Mouse (Mus musculus) liver, embryonic 14.5 days (tissue): ENCODE data around the gene Agps.
"Not testable (repeated sequence)": the region's sequence is repeated elsewhere in the genome, so short reads cannot be mapped to it uniquely, and the experiment has no call there.

Experiments used
- CTCF ChIP-seq: IDR thresholded peaks from 2 replicates; pipeline ENCODE4 v1.5.1; 2016; ENCODE audit warnings: antibody characterized with exemption, low read depth, control low read depth
- EP300 ChIP-seq: IDR thresholded peaks from 2 replicates; pipeline ENCODE4 v1.6.1; 2016; ENCODE audit warnings: antibody characterized with exemption, low read depth

DNA sequence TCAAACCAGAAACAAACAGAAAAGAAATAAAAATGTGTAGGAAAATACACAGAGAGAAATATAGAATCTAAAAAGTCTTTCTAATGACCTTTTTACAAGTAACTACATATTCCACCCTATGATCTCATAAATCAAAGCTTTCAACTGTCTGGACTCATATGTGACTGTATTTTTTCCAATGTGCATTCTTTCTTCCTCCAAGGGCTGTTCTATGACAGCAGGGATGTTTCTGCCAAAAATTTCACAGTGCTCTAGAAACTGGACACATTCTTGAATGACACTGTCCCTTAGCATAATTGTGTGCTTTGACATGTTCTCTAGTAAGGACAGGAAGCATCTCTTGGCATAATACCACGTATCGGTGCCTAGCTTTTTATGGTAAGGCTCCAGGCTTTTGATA is 144.1 kb downstream of the Agps start:
- not testable (repeated sequence) for TF ChIP-seq CTCF, EP300
